7 mouse cellular contexts compared by ENCODE assay signal in genomic region chr9:71215248-71216035, GRCm38 (mm10). TPM values are rescaled to one million over a fixed set of nuclear protein-coding genes. Genes with fewer than 3 reads are reported as not detected.
DNase-seq lines count a peak whose midpoint lies in the region; ATAC-seq lines count a peak whose summit lies in the region.

Aldh1a2 (plus strand) TSS chr9:71215789.

- DNase-seq in Muller cell, postnatal 12 days (ENCODE audit: inconsistent ontology term): peak; percentile 64
- DNase-seq in adrenal gland, postnatal 4 days (ENCODE audit: low spot score in 2 of 2): peak; percentile 46 to 53
- peak; percentile 33 to 48 for DNase-seq in gastrocnemius, adult 8-10 months (ENCODE audit: low spot score in 2 of 2)
- DNase-seq in hindbrain, embryonic 14.5 days (ENCODE audit: low spot score): peak; percentile 58

- ATAC-seq in hindbrain, embryonic 14.5 days (ENCODE audit: low FRiP score): no peak; the same call in 1 of the 2 replicates
- ATAC-seq in limb, embryonic 15.5 days (ENCODE audit: insufficient number of reproducible peaks, low FRiP score, low TSS enrichment, low read depth): peak; percentile 65; the same call in 1 of the 2 replicates
- peak; percentile 45; the same call in 1 of the 2 replicates for ATAC-seq in midbrain, embryonic 15.5 days (replicated peaks)
- ATAC-seq in stomach, embryonic 15.5 days (ENCODE audit: insufficient read depth, low FRiP score, low read depth): peak; percentile 81

- H3K27ac ChIP-seq in hindbrain, embryonic 14.5 days: no peak within 1 kb of the TSS
- no peak within 1 kb of the TSS for H3K27ac ChIP-seq in limb, embryonic 15.5 days
- H3K27ac ChIP-seq in midbrain, embryonic 15.5 days: no peak within 1 kb of the TSS
- H3K27ac ChIP-seq in stomach, embryonic 15.5 days: no peak within 1 kb of the TSS

- H3K4me2 ChIP-seq in hindbrain, embryonic 14.5 days (replicated peaks): peak within 1 kb of the TSS; percentile 53
- peak within 1 kb of the TSS; percentile 83 for H3K4me2 ChIP-seq in limb, embryonic 15.5 days
- H3K4me2 ChIP-seq in midbrain, embryonic 15.5 days: peak within 1 kb of the TSS; percentile 54
- peak within 1 kb of the TSS; percentile 87 for H3K4me2 ChIP-seq in stomach, embryonic 15.5 days

- peaks cover 65% of the 10 kb centered on the region for H3K27me3 ChIP-seq in hindbrain, embryonic 14.5 days (ENCODE audit: control insufficient read depth, insufficient read depth, low read length)
- peaks cover 76% of the 10 kb centered on the region for H3K27me3 ChIP-seq in limb, embryonic 15.5 days
- peaks cover 60% of the 10 kb centered on the region for H3K27me3 ChIP-seq in midbrain, embryonic 15.5 days (replicated peaks)
- H3K27me3 ChIP-seq in stomach, embryonic 15.5 days (replicated peaks): peaks cover 37% of the 10 kb centered on the region

- H3K4me1 ChIP-seq in hindbrain, embryonic 14.5 days (replicated peaks; ENCODE audit: control insufficient read depth, insufficient read depth, low read length): peaks cover 13% of the 10 kb centered on the region; the same call in 1 of the 2 replicates
- peaks cover 18% of the 10 kb centered on the region for H3K4me1 ChIP-seq in limb, embryonic 15.5 days
- peaks cover 15% of the 10 kb centered on the region for H3K4me1 ChIP-seq in midbrain, embryonic 15.5 days
- H3K4me1 ChIP-seq in stomach, embryonic 15.5 days: peaks cover 14% of the 10 kb centered on the region

- no peaks in the 10 kb centered on the region for H3K9me3 ChIP-seq in hindbrain, embryonic 14.5 days (ENCODE audit: control insufficient read depth, low read length)
- no peaks in the 10 kb centered on the region for H3K9me3 ChIP-seq in limb, embryonic 15.5 days
- no peaks in the 10 kb centered on the region for H3K9me3 ChIP-seq in midbrain, embryonic 15.5 days
- H3K9me3 ChIP-seq in stomach, embryonic 15.5 days: no peaks in the 10 kb centered on the region

- H3K36me3 ChIP-seq in hindbrain, embryonic 14.5 days (replicated peaks; ENCODE audit: control insufficient read depth, insufficient read depth): no peaks in the 10 kb centered on the region
- H3K36me3 ChIP-seq in limb, embryonic 15.5 days: no peaks in the 10 kb centered on the region
- no peaks in the 10 kb centered on the region for H3K36me3 ChIP-seq in midbrain, embryonic 15.5 days (replicated peaks)
- no peaks in the 10 kb centered on the region for H3K36me3 ChIP-seq in stomach, embryonic 15.5 days

- peak within 1 kb of the TSS; percentile 37 for H3K4me3 ChIP-seq in hindbrain, embryonic 14.5 days (replicated peaks; ENCODE audit: low read length)
- peak within 1 kb of the TSS; percentile 48 for H3K4me3 ChIP-seq in limb, embryonic 15.5 days
- peak within 1 kb of the TSS; percentile 40 for H3K4me3 ChIP-seq in midbrain, embryonic 15.5 days
- H3K4me3 ChIP-seq in stomach, embryonic 15.5 days (replicated peaks): peak within 1 kb of the TSS; percentile 53

- 2% methylated on average over 75 of the region's 97 CpGs for WGBS in hindbrain, embryonic 14.5 days
- under 1% methylated on average over 76 of the region's 97 CpGs for WGBS in limb, embryonic 15.5 days
- under 1% methylated on average over 97 of the region's 97 CpGs for WGBS in midbrain, embryonic 15.5 days
- WGBS in stomach, embryonic 15.5 days: 1% methylated on average over 90 of the region's 97 CpGs

- H3K9ac ChIP-seq in hindbrain, embryonic 14.5 days: peak within 1 kb of the TSS; percentile 22; the same call in 1 of the 2 replicates
- peak within 1 kb of the TSS; percentile 28 for H3K9ac ChIP-seq in limb, embryonic 15.5 days
- peak within 1 kb of the TSS; percentile 17; the same call in 1 of the 2 replicates for H3K9ac ChIP-seq in midbrain, embryonic 15.5 days
- peak within 1 kb of the TSS; percentile 48 for H3K9ac ChIP-seq in stomach, embryonic 15.5 days

RNA-seq across cellular contexts. Expression of gene Aldh1a2, which starts in this region (rescaled TPM):
- total RNA-seq in adrenal gland, postnatal 4 days (2021): 10 to 100 TPM; 49.7 to 64.0 TPM
- total RNA-seq in gastrocnemius, adult 8-10 months (2022): 1 to 10 TPM in 3 of 4 experiments, under 1 TPM in 1; 0.88 to 6.4 (median 3.0) TPM
- polyA plus RNA-seq in hindbrain, embryonic 14.5 days (2014; fragmentation: Nextera tagmentation; extraction: Ambion mirVana): 45.0 and 52.8 TPM in 2 replicates
- polyA plus RNA-seq in limb, embryonic 15.5 days (2015; fragmentation: Nextera tagmentation; extraction: Ambion mirVana): 11.1 and 13.9 TPM in 2 replicates
- 21.0 and 24.2 TPM in 2 replicates for polyA plus RNA-seq in midbrain, embryonic 15.5 days (2015; fragmentation: Nextera tagmentation; extraction: Ambion mirVana)
- polyA plus RNA-seq in stomach, embryonic 15.5 days (2015; fragmentation: Nextera tagmentation; extraction: Ambion mirVana): 86.6 and 89.8 TPM in 2 replicates

Comparison
In these comparisons a context has a peak if more than half of its experiments do, and no peak if none do; other contexts are left out.
1. RNA of gene Aldh1a2 (total RNA-seq): 49.7 to 64.0 TPM in adrenal gland, postnatal 4 days; 0.88 to 6.4 TPM in gastrocnemius, adult 8-10 months; every median in the first group is over 4 times any median in the second.
2. Peak in every context shown above with its lines, with median percentiles within 50 percentile points of each other: DNase-seq, H3K4me2 ChIP-seq, H3K4me3 ChIP-seq and H3K9ac ChIP-seq.